Mouse (Mus musculus): Measurements from ENCODE around the gene Pparg. TPM values are rescaled to one million over a fixed set of nuclear protein-coding genes. Genes with fewer than 3 reads are reported as not detected.

Gene Pparg
- polyA plus RNA-seq, 1 experiment from 2014 or later: 4.2 TPM

DNA sequence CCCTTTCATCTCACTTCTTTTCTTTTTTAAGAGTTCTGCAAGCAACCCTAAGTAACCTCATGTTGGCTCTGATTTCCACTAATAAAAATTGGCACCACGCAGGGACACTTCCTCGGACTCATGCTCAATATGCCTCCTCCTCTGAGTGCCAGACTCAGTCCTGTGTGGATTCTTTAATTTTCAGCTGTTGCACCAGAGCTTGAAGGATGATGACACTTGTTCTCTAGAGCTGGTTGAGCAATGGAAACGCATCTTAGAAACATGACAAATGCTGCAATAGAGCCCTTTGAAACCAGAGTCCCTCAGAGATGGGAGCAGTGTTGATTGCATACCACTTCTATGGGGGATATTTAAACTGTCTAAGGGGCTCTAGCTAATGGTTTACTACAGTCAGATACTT lies 63.7 kb downstream of the Pparg start:
- WGBS: 54% methylated on average over 3 of the region's 3 CpGs
- Histone ChIP-seq H3K4me2 (no peak overlapping the region), H3K27ac (no peak overlapping the region), H3K27me3 (no peaks in the 10 kb centered on the region), H3K4me1 (no peaks in the 10 kb centered on the region), H3K9ac (no peak overlapping the region), H3K36me3 (no peaks in the 10 kb centered on the region), H3K9me3 (no peaks in the 10 kb centered on the region), H3K4me3 (no peak overlapping the region)
- ATAC-seq (ENCODE audit: borderline replicate concordance, extremely low read depth, low FRiP score, low TSS enrichment): no peak

DNA sequence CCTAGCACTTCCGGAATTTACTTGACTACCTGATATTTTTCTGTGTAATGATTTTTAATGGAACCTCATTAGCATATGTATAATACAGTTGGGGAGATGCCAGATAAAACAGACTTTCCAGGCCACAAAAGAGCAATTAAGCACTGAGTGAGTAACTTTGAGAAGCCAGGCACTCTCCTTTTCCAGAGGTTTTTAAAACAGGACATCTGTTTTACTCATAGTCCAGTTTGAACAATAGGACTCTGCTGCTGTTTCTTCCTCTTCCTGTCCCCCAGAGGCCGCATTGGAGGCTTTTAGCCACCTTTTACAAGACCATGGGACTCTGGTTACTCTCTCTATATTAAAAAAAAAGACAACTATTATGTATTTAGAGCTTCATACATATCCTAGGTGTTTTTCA lies 72.0 kb downstream of the Pparg start:
- no peaks in the 10 kb centered on the region for H3K36me3 ChIP-seq
- H3K9me3 ChIP-seq: no peaks in the 10 kb centered on the region
- no peak overlapping the region for H3K4me2 ChIP-seq
- H3K9ac ChIP-seq: no peak overlapping the region
- H3K27me3 ChIP-seq: no peaks in the 10 kb centered on the region
- H3K4me3 ChIP-seq: no peak overlapping the region
- no peak for ATAC-seq (ENCODE audit: borderline replicate concordance, extremely low read depth, low FRiP score, low TSS enrichment)
- no peak overlapping the region for H3K27ac ChIP-seq
- WGBS: 66% methylated on average over 2 of the region's 2 CpGs
- H3K4me1 ChIP-seq: no peaks in the 10 kb centered on the region

DNA sequence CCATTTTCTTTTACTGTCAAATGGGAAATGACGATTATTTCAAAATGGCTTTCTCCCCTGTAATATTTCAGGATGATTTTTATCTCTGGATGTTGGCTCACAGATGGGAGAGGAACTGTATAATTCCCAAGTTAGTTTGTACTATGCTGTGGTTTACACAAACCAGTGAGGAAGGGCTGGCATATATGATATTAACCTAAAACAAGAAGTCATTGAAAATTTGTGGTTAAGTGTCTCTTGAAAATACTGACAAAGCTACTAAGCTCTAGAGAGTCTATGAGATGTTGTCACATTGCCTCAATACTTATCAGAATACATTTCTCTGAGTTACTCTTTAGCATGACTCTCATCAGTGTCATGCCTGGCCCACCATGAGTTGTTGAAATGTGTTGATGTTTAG lies 73.3 kb downstream of the Pparg start:
- Histone ChIP-seq H3K27me3 (no peaks in the 10 kb centered on the region), H3K4me2 (no peak overlapping the region), H3K9ac (no peak overlapping the region), H3K9me3 (no peaks in the 10 kb centered on the region), H3K27ac (no peak overlapping the region), H3K36me3 (no peaks in the 10 kb centered on the region), H3K4me1 (no peaks in the 10 kb centered on the region), H3K4me3 (no peak overlapping the region)
- ATAC-seq (ENCODE audit: borderline replicate concordance, extremely low read depth, low FRiP score, low TSS enrichment): no peak
- 65% methylated on average over 1 of the region's 1 CpGs for WGBS

DNA sequence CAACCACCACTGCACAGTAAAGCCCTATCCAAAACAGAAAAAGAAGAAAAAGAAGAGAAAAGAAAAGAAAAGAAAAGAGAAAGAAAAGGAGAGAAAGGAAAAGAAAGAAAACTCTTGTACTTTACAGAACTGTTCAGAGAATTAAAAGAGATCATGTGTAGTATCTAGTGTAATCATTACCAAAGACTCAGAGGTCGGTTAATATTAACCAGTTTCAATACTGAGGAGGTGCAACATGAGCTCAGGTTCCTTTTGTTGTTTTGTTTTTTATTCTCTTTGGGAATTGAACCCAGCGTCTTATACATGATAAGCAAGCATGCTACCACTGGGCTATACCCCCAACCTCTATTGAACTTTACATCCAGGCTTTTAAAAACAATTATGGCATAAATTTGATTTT lies 74.1 kb downstream of the Pparg start:
- 65% methylated on average over 2 of the region's 2 CpGs for WGBS
- Histone ChIP-seq H3K36me3 (no peaks in the 10 kb centered on the region), H3K4me3 (no peak overlapping the region), H3K9me3 (no peaks in the 10 kb centered on the region), H3K27ac (no peak overlapping the region), H3K4me2 (no peak overlapping the region), H3K27me3 (no peaks in the 10 kb centered on the region), H3K9ac (no peak overlapping the region), H3K4me1 (no peaks in the 10 kb centered on the region)
- ATAC-seq (ENCODE audit: borderline replicate concordance, extremely low read depth, low FRiP score, low TSS enrichment): no peak

DNA sequence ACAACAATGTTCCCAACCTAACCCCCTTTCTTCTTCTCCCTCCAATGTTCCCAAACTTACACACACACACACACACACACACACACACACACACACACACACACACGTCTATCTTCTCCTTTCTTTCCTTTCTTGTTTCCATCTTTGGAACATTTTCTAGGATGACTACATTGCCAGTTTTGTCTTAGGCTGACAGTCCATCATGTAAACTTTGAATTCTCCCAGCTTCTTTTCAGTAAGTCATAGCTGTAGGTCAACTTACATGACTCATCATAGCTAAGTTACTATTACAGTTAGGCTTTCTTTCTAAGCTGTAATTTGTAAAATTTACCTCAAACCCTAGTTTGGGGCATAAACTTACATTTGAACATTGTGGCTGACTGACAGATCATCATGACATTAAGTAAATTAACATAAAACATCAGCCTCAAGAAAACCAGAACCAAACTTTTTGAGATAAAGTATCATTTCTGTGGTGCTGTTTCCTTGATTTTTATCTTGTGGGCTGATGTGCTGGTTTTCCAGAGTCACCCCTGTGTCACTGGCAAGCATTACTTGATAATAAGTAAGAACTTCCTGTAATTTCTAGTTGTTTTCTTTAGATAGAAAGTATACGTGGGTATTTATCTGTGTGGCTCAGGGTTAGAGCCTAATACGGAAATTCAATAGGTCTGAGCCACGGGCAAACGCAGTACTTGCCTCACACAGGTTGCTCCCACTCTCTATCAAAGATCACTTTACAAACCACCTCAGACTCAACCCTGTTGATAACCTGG lies 79.7 kb downstream of the Pparg start:
- H3K36me3 ChIP-seq: no peaks in the 10 kb centered on the region
- H3K4me3 ChIP-seq: no peak overlapping the region
- no peak overlapping the region for H3K27ac ChIP-seq
- 69% methylated on average over 5 of the region's 5 CpGs for WGBS
- H3K27me3 ChIP-seq: no peaks in the 10 kb centered on the region
- no peak overlapping the region for H3K4me2 ChIP-seq
- H3K9ac ChIP-seq: no peak overlapping the region
- ATAC-seq (ENCODE audit: borderline replicate concordance, extremely low read depth, low FRiP score, low TSS enrichment): no peak
- H3K4me1 ChIP-seq: no peaks in the 10 kb centered on the region
- H3K9me3 ChIP-seq: no peaks in the 10 kb centered on the region

DNA sequence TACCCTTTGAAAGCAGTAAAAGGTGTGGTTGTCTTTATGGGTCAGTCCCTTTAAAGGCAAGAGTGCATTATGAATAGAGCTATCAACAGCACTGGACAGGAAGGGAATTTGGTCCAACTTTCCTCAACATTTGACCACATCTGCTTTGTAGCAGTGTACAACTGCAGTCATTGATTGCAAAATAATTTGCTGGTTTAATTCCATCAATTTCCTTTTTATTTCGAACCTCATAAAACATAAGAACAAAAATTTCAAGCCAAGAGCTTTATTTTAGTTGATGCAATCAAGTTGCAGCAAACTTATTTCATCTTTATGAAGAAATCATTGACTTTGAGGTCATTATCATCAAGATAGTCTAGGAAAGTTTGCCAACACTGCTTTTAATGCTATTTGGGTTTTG lies 91.8 kb downstream of the Pparg start:
- no peaks in the 10 kb centered on the region for H3K4me1 ChIP-seq
- peak; percentile 42; the same call in 1 of the 2 replicates for ATAC-seq (ENCODE audit: borderline replicate concordance, extremely low read depth, low FRiP score, low TSS enrichment)
- H3K27ac ChIP-seq: no peak overlapping the region
- H3K9ac ChIP-seq: no peak overlapping the region
- no peak overlapping the region for H3K4me2 ChIP-seq
- H3K36me3 ChIP-seq: no peaks in the 10 kb centered on the region
- no peak overlapping the region for H3K4me3 ChIP-seq
- no peaks in the 10 kb centered on the region for H3K27me3 ChIP-seq
- WGBS: 52% methylated on average over 1 of the region's 1 CpGs
- H3K9me3 ChIP-seq: no peaks in the 10 kb centered on the region

DNA sequence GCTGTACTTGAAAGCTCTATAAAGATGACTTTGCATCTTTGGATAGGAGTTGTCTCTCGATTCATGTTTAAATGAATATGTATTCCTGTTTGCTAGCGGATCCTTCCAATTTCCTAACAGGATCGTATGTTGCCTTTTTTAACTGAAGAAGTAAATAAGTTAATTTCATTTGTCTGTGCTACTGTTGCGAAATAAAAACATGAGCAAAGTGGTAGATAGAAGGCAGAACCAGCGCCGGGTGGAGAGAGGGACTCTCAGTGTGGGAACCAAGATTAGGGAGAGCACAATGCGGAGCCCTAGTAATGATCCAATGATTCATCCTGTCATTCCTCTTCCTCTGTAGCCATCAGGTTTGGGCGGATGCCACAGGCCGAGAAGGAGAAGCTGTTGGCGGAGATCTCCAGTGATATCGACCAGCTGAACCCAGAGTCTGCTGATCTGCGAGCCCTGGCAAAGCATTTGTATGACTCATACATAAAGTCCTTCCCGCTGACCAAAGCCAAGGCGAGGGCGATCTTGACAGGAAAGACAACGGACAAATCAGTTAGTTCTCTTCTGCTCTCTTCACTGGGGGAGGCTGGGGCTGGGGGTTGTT lies 102.1 kb downstream of the Pparg start:
- peaks cover 31% of the 10 kb centered on the region for H3K4me1 ChIP-seq
- 42% methylated on average over 16 of the region's 16 CpGs for WGBS
- no peak overlapping the region for H3K9ac ChIP-seq
- H3K36me3 ChIP-seq: no peaks in the 10 kb centered on the region
- peak overlapping the region; percentile 78 for H3K27ac ChIP-seq
- peak; percentile 86 for ATAC-seq (ENCODE audit: borderline replicate concordance, extremely low read depth, low FRiP score, low TSS enrichment)
- H3K4me2 ChIP-seq: peak overlapping the region; percentile 25; the same call in 1 of the 2 replicates
- H3K9me3 ChIP-seq: no peaks in the 10 kb centered on the region
- H3K27me3 ChIP-seq: no peaks in the 10 kb centered on the region
- no peak overlapping the region for H3K4me3 ChIP-seq

DNA sequence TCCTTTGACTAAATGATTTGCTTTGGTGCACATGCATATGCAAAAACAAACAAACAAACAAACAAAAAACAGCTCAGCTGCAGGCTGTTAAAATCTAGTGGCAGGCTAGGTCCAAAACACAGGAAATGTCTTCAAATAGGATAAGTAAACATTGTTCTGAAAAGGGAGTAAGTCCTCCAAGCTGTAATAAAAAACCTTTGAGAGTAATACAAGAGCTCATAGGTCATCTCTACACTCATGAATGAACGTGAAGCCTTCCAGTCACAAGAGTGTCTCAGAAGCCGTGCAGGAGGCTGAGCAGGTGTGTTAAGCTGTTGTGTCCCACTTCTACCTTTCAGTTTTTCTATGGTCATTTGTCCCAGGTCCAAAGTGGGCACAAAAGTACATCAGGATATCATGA lies 102.6 kb downstream of the Pparg start:
- H3K36me3 ChIP-seq: no peaks in the 10 kb centered on the region
- H3K9ac ChIP-seq: no peak overlapping the region
- no peaks in the 10 kb centered on the region for H3K27me3 ChIP-seq
- no peak for ATAC-seq (ENCODE audit: borderline replicate concordance, extremely low read depth, low FRiP score, low TSS enrichment)
- H3K9me3 ChIP-seq: no peaks in the 10 kb centered on the region
- peaks cover 31% of the 10 kb centered on the region for H3K4me1 ChIP-seq
- H3K4me2 ChIP-seq: peak overlapping the region; percentile 25; the same call in 1 of the 2 replicates
- WGBS: 29% methylated on average over 2 of the region's 2 CpGs
- H3K27ac ChIP-seq: peak overlapping the region; percentile 78
- no peak overlapping the region for H3K4me3 ChIP-seq

DNA sequence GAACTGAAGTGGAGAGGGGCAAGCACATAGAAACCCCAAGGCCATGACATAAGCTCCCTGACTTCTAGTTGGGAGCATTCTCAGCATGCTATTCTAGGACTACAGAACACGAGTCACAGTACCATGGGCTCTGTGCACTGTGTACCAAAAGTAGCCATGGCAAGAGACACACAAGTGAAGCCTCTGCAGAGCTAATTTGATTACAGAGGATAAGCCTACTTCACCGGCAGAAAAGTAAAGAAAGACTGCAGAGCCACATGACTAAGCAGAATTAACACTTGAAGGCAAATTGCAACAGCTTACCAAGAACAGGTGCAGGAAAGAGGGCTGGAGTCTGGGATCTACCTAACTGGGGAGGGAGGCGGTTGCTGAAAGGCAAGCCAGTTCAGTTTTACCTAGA lies 103.9 kb downstream of the Pparg start:
- 50% methylated on average over 3 of the region's 3 CpGs for WGBS
- Histone ChIP-seq H3K27ac (peak overlapping the region; percentile 58; the same call in 1 of the 2 replicates), H3K9me3 (no peaks in the 10 kb centered on the region), H3K9ac (no peak overlapping the region), H3K27me3 (no peaks in the 10 kb centered on the region), H3K4me3 (no peak overlapping the region), H3K36me3 (no peaks in the 10 kb centered on the region), H3K4me1 (peaks cover 33% of the 10 kb centered on the region), H3K4me2 (no peak overlapping the region)
- ATAC-seq (ENCODE audit: borderline replicate concordance, extremely low read depth, low FRiP score, low TSS enrichment): peak; percentile 41; the same call in 1 of the 2 replicates

DNA sequence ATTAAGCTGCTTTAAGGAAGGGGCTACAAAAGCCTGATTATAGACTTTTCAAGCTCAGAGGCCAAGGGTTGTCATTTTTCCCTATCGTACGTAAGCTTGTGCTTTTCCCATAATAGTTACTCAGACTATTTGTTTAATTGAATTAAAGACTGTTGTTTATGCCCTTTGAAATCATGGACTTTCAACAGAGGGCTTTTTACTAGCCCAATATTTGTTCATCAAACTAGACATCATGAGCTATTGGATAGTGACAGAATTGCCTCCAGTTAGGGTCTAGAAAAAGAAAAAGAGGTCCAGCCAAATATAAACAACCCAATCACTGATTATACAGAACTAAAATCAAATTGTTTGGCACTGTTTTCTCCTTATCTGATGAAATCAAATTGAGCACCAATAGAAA lies 104.7 kb downstream of the Pparg start:
- peaks cover 40% of the 10 kb centered on the region for H3K4me1 ChIP-seq
- no peak for ATAC-seq (ENCODE audit: borderline replicate concordance, extremely low read depth, low FRiP score, low TSS enrichment)
- no peak overlapping the region for H3K4me2 ChIP-seq
- H3K9ac ChIP-seq: no peak overlapping the region
- H3K9me3 ChIP-seq: no peaks in the 10 kb centered on the region
- no peak overlapping the region for H3K4me3 ChIP-seq
- 85% methylated on average over 2 of the region's 2 CpGs for WGBS
- H3K27me3 ChIP-seq: no peaks in the 10 kb centered on the region
- 0 out of 2 replicates have a peak overlapping the region, but pooled peaks have one; percentile 9 for H3K27ac ChIP-seq
- no peaks in the 10 kb centered on the region for H3K36me3 ChIP-seq

DNA sequence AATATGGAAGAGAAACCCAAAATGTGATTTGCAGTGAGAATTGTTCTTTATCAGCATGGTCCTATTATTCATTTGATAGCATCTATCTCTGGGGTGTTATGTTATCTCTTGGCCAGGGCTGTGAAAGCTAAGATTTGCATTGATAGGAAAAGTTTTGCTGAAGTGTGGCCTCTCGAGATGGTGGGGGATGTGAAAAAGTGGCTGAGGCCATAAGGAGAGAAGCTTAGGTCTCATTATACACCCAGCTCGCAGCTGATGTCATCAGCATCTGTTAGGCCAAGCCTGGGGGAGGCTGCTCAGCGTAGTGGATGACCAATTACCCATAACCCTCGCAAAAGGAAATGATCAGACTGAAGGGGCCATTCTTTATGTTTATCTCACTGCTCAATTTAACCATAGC lies 105.1 kb downstream of the Pparg start:
- 25% methylated on average over 4 of the region's 4 CpGs for WGBS
- Histone ChIP-seq H3K27ac (no peak overlapping the region), H3K9me3 (no peaks in the 10 kb centered on the region), H3K9ac (no peak overlapping the region), H3K4me2 (no peak overlapping the region), H3K36me3 (no peaks in the 10 kb centered on the region), H3K27me3 (no peaks in the 10 kb centered on the region), H3K4me1 (peaks cover 40% of the 10 kb centered on the region), H3K4me3 (no peak overlapping the region)
- no peak for ATAC-seq (ENCODE audit: borderline replicate concordance, extremely low read depth, low FRiP score, low TSS enrichment)

DNA sequence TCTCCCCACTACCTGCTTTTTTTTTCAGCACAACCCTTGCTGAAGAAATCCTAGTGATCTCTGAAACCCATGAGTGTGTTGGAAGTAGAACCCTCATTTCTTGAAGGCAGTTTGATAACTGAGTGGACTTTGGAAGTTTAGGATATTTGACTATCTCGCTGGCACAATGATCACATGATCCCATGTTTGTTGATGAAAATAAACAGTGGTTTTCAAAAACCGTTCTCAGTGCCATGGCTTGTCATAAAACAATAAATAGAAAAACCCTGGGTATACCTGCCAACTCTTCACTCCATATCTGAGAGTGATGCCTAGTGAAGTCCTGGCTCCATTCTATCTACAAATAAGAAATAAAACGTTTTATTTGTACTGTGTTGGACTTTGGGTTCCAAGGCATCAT lies 105.8 kb downstream of the Pparg start:
- Histone ChIP-seq H3K9me3 (no peaks in the 10 kb centered on the region), H3K4me2 (no peak overlapping the region), H3K36me3 (no peaks in the 10 kb centered on the region), H3K27me3 (no peaks in the 10 kb centered on the region), H3K9ac (no peak overlapping the region), H3K27ac (no peak overlapping the region), H3K4me3 (no peak overlapping the region), H3K4me1 (peaks cover 40% of the 10 kb centered on the region)
- WGBS: 48% methylated on average over 3 of the region's 3 CpGs
- ATAC-seq (ENCODE audit: borderline replicate concordance, extremely low read depth, low FRiP score, low TSS enrichment): no peak
